Mouse (Mus musculus) MEL (cell line): ENCODE measurements around the gene Cox4i2.

Experiments
- BHLHE40 ChIP-seq: IDR thresholded peaks from 2 replicates; pipeline ENCODE4 v1.6.1; 2012; ENCODE audit warnings: low read depth, mild to moderate bottlenecking, inconsistent platforms, low read length, improper control_type of control experiment, borderline replicate concordance
- CTCF ChIP-seq, 3 experiments: IDR thresholded peaks in 2 of 3; conservative IDR thresholded peaks in 1 of 3; 2 replicates each; pipeline ENCODE4 v1.5.1; 2011 to 2012; ENCODE audit warnings: low read length in 3 of 3, low read depth in 2 of 3, mild to moderate bottlenecking in 2 of 3, improper control_type of control experiment in 1 of 3, inconsistent platforms in 1 of 3, mixed read lengths in 1 of 3, moderate library complexity in 1 of 3; ENCODE audit not compliant: control insufficient read depth in 1 of 3, insufficient read depth in 1 of 3, poor library complexity in 1 of 3, severe bottlenecking in 1 of 3
- ELF1 ChIP-seq: IDR thresholded peaks from 2 replicates; pipeline ENCODE4 v1.6.1; 2014; ENCODE audit warnings: low read depth, mild to moderate bottlenecking, inconsistent platforms, low read length, improper control_type of control experiment, moderate library complexity
- EP300 ChIP-seq, 2 experiments: IDR thresholded peaks; 2 replicates each; pipeline ENCODE4 v1.6.1; 2011; ENCODE audit warnings: improper control_type of control experiment in 2 of 2, low read length in 2 of 2, low read depth in 1 of 2, mild to moderate bottlenecking in 1 of 2
- KAT2A ChIP-seq: conservative IDR thresholded peaks from 2 replicates; pipeline ENCODE4 v1.6.1; 2012; ENCODE audit warnings: low read depth, low read length, improper control_type of control experiment, inconsistent platforms
- RCOR1 ChIP-seq: IDR thresholded peaks from 2 replicates; pipeline ENCODE4 v1.6.1; 2012; ENCODE audit warnings: low read depth, mild to moderate bottlenecking, inconsistent platforms, low read length, improper control_type of control experiment
- SIN3A ChIP-seq: IDR thresholded peaks from 2 replicates; pipeline ENCODE4 v1.6.1; 2012; ENCODE audit warnings: low read length, improper control_type of control experiment, inconsistent platforms
- TCF12 ChIP-seq: IDR thresholded peaks from 2 replicates; pipeline ENCODE4 v1.6.1; 2014; ENCODE audit warnings: low read depth, mild to moderate bottlenecking, inconsistent platforms, low read length, improper control_type of control experiment, moderate library complexity
- UBTF ChIP-seq: IDR thresholded peaks from 2 replicates; pipeline ENCODE4 v1.6.1; 2012; ENCODE audit warnings: low read depth, mild to moderate bottlenecking, inconsistent platforms, low read length, improper control_type of control experiment, moderate library complexity, borderline replicate concordance; ENCODE audit not compliant: insufficient read depth
- USF1 ChIP-seq: IDR thresholded peaks from 2 replicates; pipeline ENCODE4 v1.6.1; 2014; ENCODE audit warnings: low read depth, mild to moderate bottlenecking, inconsistent platforms, low read length, improper control_type of control experiment, moderate library complexity
- ZKSCAN1 ChIP-seq: IDR thresholded peaks from 2 replicates; pipeline ENCODE4 v1.6.1; 2012; ENCODE audit warnings: low read depth, mild to moderate bottlenecking, inconsistent platforms, low read length, improper control_type of control experiment, moderate library complexity

DNA sequence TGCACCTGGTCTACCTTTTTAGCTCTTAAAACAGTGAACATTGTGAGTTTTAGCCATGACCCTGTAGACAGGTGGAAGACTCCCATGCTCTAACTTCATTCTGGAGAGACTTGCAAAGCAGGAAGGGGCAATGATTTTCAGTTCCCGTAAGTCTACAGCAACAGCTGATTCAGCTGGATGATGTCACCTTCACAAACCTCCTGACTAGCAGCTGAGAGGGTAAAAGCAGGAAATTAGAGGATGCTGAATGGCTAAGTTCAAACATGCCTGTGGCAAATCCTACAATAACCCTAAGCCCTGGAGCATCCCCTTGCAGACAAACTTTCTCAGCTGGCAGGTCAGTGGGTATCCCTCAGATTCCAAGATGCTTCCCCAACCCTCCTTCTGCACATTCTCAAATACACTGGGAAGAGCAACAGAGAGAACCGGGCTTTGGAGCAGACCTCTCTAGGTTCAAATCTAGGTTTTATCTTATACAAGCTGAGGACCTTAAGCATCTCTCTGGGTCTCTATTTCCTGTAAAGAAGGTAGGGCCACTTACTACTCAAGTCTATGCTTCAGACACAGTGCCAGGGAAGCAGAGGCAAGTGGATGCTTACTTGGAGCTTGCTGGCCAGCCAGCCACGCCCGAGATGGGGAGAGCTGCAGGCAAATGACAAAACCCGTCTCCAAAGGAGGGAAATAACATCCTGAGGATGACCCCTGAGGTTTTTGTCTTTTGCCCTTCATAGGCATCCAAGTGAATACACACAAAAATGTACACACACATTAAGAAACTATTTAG lies 56.4 kb downstream of the Cox4i2 start:
- TF ChIP-seq USF1 (no peak), SIN3A (no peak), CTCF (IDR thresholded peaks at IDR 0.05 in 2 of 3, conservative IDR thresholded peaks at IDR 0.05 in 1 of 3; ENCODE audit: control insufficient read depth in 1 of 3, insufficient read depth in 1 of 3, low read depth in 2 of 3, low read length in 3 of 3, poor library complexity in 1 of 3, severe bottlenecking in 1 of 3) (no peak), ZKSCAN1 (no peak), ELF1 (no peak), RCOR1 (no peak), KAT2A (no peak), EP300 (IDR thresholded peaks at IDR 0.05; ENCODE audit: low read depth in 1 of 2, low read length in 2 of 2) (no peak), UBTF (no peak), BHLHE40 (no peak), TCF12 (no peak)
